Mouse (Mus musculus) gastrocnemius, postnatal 14 days (tissue): ENCODE data around the gene Mllt1. TPM values are rescaled to one million over a fixed set of nuclear protein-coding genes. Genes with fewer than 3 reads are reported as not detected.

ENCODE experiments used
- DNase-seq: peaks from one replicate; pipeline ENCODE4 v3.0.0; 2021; ENCODE audit warnings: mixed read lengths
- intact Hi-C: fragments of 180-260 bp; cut with DNase I; formaldehyde crosslinking; loops from one replicate; pipeline ENCODE4 v1.15.1; 2025; ENCODE audit warnings: low total_unique reads
- total RNA-seq, 2 experiments: library from RNA; stranded (reverse); gene quantifications; 2 replicates each; pipeline ENCODE4 v1.2.3; 2021

Mllt1 gene
- total RNA-seq, 2 experiments from 2014 or later = 13.9 to 17.1 TPM

GRCm38 (mm10) chr17:56851167-56851566 is 84.0 kb downstream of the Mllt1 start:
- intact Hi-C loops = no loop called here

GRCm38 (mm10) chr17:56849710-56850109 is 85.5 kb downstream of the Mllt1 start:
- intact Hi-C loops = no loop called here
- no peak for DNase-seq

More at GRCm38 (mm10) chr17:56851167-56851566, 84.0 kb downstream of the Mllt1 start:
- DNase-seq = no peak

GRCm38 (mm10) chr17:56848785-56849184 is 86.4 kb downstream of the Mllt1 start:
- intact Hi-C loops = no loop called here
- no peak for DNase-seq

GRCm38 (mm10) chr17:56843678-56844077 is 91.5 kb downstream of the Mllt1 start:
- intact Hi-C loops = no loop called here
- DNase-seq = no peak

Other genes starting within 250 kb of the Mllt1 start
- 100 to 1,000 TPM; 433 to 458 TPM for gene Ndufa11, start 217.6 kb downstream of the Mllt1 start, total RNA-seq
- 1 to 10 TPM; 5.4 to 5.8 TPM for gene Vmac, start 217.4 kb downstream of the Mllt1 start, total RNA-seq
- 1 to 10 TPM in 1 of 2 experiments, under 1 TPM in 1; 0.47 to 1.4 TPM for gene Nrtn, start 177.9 kb downstream of the Mllt1 start, total RNA-seq
- 10 to 100 TPM; 12.9 to 13.2 TPM for gene Dus3l, start 170.7 kb downstream of the Mllt1 start, total RNA-seq
- under 1 TPM in 1 of 2 experiments, not detected in 1; 0.14 TPM for gene Prr22, start 165.2 kb downstream of the Mllt1 start, total RNA-seq
- gene Rfx2, start 104.4 kb downstream of the Mllt1 start, total RNA-seq = 1 to 10 TPM; 3.3 to 4.7 TPM
- gene Acsbg2, start 61.0 kb downstream of the Mllt1 start, total RNA-seq = not detected
- not detected for gene 1700061G19Rik, start 59.9 kb downstream of the Mllt1 start, total RNA-seq
- not detected for gene Acer1, start 46.7 kb upstream of the Mllt1 start, total RNA-seq
- 10 to 100 TPM; 32.7 to 33.3 TPM for gene Clpp, start 54.9 kb upstream of the Mllt1 start, total RNA-seq
- gene Alkbh7, start 61.9 kb upstream of the Mllt1 start, total RNA-seq = 10 to 100 TPM; 23.3 to 25.2 TPM
- not detected for gene Pspn, start 64.6 kb upstream of the Mllt1 start, total RNA-seq
- 10 to 100 TPM; 20.6 to 23.6 TPM for gene Gtf2f1, start 75.9 kb upstream of the Mllt1 start, total RNA-seq
- gene Gm17949, start 76.1 kb upstream of the Mllt1 start, total RNA-seq = not detected
- 10 to 100 TPM; 31.9 to 36.4 TPM for gene Khsrp, start 96.1 kb upstream of the Mllt1 start, total RNA-seq
- gene Slc25a41, start 106.2 kb upstream of the Mllt1 start, total RNA-seq = not detected
- under 1 TPM; 0.53 to 0.68 TPM for gene Crb3, start 123.7 kb upstream of the Mllt1 start, total RNA-seq
- gene Slc25a23, start 124.4 kb upstream of the Mllt1 start, total RNA-seq = 10 to 100 TPM; 31.7 to 38.2 TPM
- gene Dennd1c, start 143.1 kb upstream of the Mllt1 start, total RNA-seq = under 1 TPM; 0.51 to 0.58 TPM
- 1 to 10 TPM; 1.5 to 3.3 TPM for gene Tubb4a, start 152.4 kb upstream of the Mllt1 start, total RNA-seq
- 1 to 10 TPM in 1 of 2 experiments, under 1 TPM in 1; 0.82 to 1.0 TPM for gene Tnfsf9, start 169.9 kb upstream of the Mllt1 start, total RNA-seq
- not detected for gene Cd70, start 214.4 kb upstream of the Mllt1 start, total RNA-seq